Mouse (Mus musculus): ENCODE measurements around the gene Wasf3. TPM values are rescaled to one million over a fixed set of nuclear protein-coding genes. Genes with fewer than 3 reads are reported as not detected.

Wasf3 gene
- 0.31 and 0.37 TPM in 2 replicates for polyA plus RNA-seq (2015; fragmentation: Nextera tagmentation; extraction: Ambion mirVana)

DNA sequence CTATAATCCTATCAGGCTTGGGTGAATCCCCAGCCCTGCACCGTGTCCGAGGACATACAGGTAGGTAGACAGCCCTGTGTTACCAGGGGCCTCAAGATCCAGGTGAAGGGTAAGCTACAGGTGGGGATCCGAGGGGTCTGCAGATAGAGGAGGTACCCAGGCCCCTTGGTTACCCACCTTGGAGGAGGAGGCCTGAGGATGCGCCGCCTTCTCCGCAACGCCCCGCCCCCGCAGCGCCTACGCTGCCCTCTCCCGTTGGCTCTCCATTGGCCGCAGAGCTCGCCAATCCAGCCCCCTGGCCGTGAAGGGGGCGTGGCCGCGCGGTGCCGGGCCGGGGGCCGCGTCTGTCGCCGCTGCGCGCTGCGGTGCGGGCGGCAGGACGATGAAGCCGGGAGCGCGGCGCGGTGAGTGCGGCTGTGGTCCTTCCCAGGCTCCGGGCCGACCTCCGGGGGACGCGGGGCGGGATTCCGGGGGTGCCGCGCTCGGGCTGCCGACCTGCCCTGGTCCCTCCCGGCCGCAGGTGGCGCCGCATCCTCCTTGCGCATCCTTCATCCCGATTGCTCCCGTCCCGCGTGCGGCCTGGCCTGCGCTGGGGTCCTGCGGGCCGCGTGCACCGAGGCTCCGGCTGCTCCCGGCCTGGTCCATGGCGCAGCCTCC lies at the start of gene Wasf3:
Wasf3 (plus strand) TSS at position 51 of the 657 bp plus-strand sequence.
- ATAC-seq (peak; percentile 85), DNase-seq (ENCODE audit: low spot score) (peak; percentile 59)
- Histone ChIP-seq H3K27me3 (replicated peaks; ENCODE audit: insufficient read depth, low read length) (0 out of 2 replicates have a peak, but pooled peaks cover 3% of the 10 kb centered on the region), H3K9me3 (ENCODE audit: low read length) (no peaks in the 10 kb centered on the region), H3K9ac (replicated peaks; ENCODE audit: low read depth) (no peak within 1 kb of the TSS), H3K4me1 (ENCODE audit: insufficient read depth, low read depth, low read length) (no peaks in the 10 kb centered on the region), H3K4me3 (ENCODE audit: low read depth, low read length) (peak within 1 kb of the TSS; percentile 43), H3K27ac (ENCODE audit: low read length) (no peak within 1 kb of the TSS), H3K36me3 (ENCODE audit: insufficient read depth, low read length) (no peaks in the 10 kb centered on the region), H3K4me2 (replicated peaks; ENCODE audit: low read depth, low read length) (peak within 1 kb of the TSS; percentile 64)
- 2% methylated on average over 54 of the region's 66 CpGs for WGBS
- TF ChIP-seq CTCF (IDR thresholded peaks at IDR 0.05) (0 out of 2 replicates have a peak, but pooled peaks have one; percentile 20), EP300 (IDR thresholded peaks at IDR 0.05) (no peak)

DNA sequence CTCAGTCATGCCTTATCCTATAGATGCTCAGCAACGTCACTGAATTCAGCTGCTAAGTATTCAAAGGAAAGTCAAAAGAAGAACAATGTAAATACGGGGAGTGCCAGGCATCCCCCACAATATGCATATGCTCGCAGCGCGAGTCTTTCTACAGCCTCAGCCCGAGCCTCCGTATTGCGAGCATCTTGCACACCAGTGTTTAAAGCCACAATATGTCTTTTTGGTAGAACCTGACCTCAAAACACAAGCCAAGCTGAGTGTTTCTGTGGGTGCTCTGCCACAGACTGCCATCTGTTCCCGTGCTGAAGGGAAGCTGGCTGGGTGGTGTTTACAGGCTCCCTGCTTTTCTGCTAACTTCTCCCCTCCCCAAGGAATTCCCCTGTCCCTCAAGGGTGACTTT lies 46.7 kb upstream of the Wasf3 start:
- no peak overlapping the region for H3K4me2 ChIP-seq (replicated peaks; ENCODE audit: low read depth, low read length)
- 52% methylated on average over 9 of the region's 9 CpGs for WGBS
- DNase-seq (ENCODE audit: low spot score) (no peak), ATAC-seq (no peak)
- H3K27ac ChIP-seq (ENCODE audit: low read length) = no peak overlapping the region
- no peaks in the 10 kb centered on the region for H3K4me1 ChIP-seq (ENCODE audit: insufficient read depth, low read depth, low read length)
- no peak overlapping the region for H3K4me3 ChIP-seq (ENCODE audit: low read depth, low read length)
- no peaks in the 10 kb centered on the region for H3K27me3 ChIP-seq (replicated peaks; ENCODE audit: insufficient read depth, low read length)
- no peaks in the 10 kb centered on the region for H3K36me3 ChIP-seq (ENCODE audit: insufficient read depth, low read length)
- H3K9ac ChIP-seq (replicated peaks; ENCODE audit: low read depth) = no peak overlapping the region
- TF ChIP-seq EP300 (IDR thresholded peaks at IDR 0.05) (no peak), CTCF (IDR thresholded peaks at IDR 0.05) (no peak)
- H3K9me3 ChIP-seq (ENCODE audit: low read length) = no peaks in the 10 kb centered on the region

DNA sequence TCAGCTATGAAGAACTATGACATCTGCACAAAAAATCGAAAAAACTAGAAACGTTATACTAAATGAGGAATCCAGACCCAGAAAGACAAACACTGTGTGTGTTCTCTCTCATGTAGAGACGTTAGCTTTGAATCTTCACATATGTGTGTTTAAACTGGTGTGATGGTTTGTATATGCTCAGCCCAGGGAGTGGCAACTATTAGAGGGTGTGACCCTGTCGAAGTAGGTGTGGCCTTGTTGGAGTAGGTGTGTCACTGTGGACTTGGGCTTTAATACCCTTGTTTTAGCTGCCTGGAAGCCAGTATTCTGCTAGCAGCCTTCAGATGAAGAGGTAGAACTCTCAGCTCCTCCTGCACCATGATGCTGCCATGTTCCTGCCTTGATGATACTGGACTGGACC lies 44.7 kb upstream of the Wasf3 start:
- H3K4me2 ChIP-seq (replicated peaks; ENCODE audit: low read depth, low read length) = no peak overlapping the region
- no peaks in the 10 kb centered on the region for H3K9me3 ChIP-seq (ENCODE audit: low read length)
- H3K9ac ChIP-seq (replicated peaks; ENCODE audit: low read depth) = no peak overlapping the region
- H3K4me3 ChIP-seq (ENCODE audit: low read depth, low read length) = no peak overlapping the region
- no peak for TF ChIP-seq EP300 (IDR thresholded peaks at IDR 0.05)
- TF ChIP-seq CTCF (IDR thresholded peaks at IDR 0.05) = no peak
- no peaks in the 10 kb centered on the region for H3K27me3 ChIP-seq (replicated peaks; ENCODE audit: insufficient read depth, low read length)
- 71% methylated on average over 4 of the region's 4 CpGs for WGBS
- no peaks in the 10 kb centered on the region for H3K4me1 ChIP-seq (ENCODE audit: insufficient read depth, low read depth, low read length)
- H3K36me3 ChIP-seq (ENCODE audit: insufficient read depth, low read length) = no peaks in the 10 kb centered on the region
- no peak overlapping the region for H3K27ac ChIP-seq (ENCODE audit: low read length)
- DNase-seq (ENCODE audit: low spot score) (no peak), ATAC-seq (no peak)

DNA sequence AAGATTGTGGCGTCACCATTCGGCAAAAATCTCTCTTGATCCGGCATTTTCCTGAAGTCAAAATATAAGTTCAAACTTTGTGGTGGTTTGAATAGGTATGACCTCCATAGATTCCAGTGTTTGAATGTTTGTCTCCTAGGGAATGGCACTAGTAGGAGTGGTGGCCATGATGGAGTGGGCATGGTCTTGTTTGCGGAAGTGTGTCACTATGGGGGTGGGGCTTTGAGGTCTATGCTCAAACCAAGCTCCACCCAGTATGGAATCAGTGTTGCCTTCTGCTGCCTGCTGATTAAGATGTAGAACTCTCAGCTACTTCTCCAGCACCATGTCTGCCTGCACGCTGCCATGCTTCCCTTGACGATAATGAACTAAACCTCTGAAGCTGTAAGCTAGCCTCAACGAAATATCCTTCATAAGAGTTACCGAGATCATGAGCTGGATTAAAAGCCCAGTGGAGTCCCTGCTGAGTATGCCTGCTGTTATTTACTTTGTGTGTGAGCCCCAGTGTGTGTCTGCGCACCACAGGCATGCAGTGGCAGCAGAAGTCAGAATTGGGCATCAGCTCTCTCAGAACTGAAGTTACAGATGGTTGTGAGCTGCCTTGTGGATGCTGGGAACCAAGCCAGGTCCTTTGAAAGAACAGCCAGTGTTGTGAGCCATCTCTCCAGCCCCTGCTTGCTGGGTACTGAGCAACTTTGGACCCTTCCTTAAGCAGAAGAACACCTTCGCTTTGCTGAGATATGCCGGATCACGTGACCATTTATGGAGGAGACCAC lies 39.7 kb upstream of the Wasf3 start:
- Histone ChIP-seq H3K4me3 (ENCODE audit: low read depth, low read length) (no peak overlapping the region), H3K36me3 (ENCODE audit: insufficient read depth, low read length) (no peaks in the 10 kb centered on the region), H3K9me3 (ENCODE audit: low read length) (no peaks in the 10 kb centered on the region), H3K4me2 (replicated peaks; ENCODE audit: low read depth, low read length) (no peak overlapping the region), H3K27ac (ENCODE audit: low read length) (no peak overlapping the region), H3K27me3 (replicated peaks; ENCODE audit: insufficient read depth, low read length) (no peaks in the 10 kb centered on the region), H3K9ac (replicated peaks; ENCODE audit: low read depth) (no peak overlapping the region), H3K4me1 (ENCODE audit: insufficient read depth, low read depth, low read length) (no peaks in the 10 kb centered on the region)
- WGBS = 89% methylated on average over 12 of the region's 12 CpGs
- no peak for ATAC-seq
- DNase-seq (ENCODE audit: low spot score) = no peak
- TF ChIP-seq CTCF (IDR thresholded peaks at IDR 0.05) (no peak), EP300 (IDR thresholded peaks at IDR 0.05) (no peak)

DNA sequence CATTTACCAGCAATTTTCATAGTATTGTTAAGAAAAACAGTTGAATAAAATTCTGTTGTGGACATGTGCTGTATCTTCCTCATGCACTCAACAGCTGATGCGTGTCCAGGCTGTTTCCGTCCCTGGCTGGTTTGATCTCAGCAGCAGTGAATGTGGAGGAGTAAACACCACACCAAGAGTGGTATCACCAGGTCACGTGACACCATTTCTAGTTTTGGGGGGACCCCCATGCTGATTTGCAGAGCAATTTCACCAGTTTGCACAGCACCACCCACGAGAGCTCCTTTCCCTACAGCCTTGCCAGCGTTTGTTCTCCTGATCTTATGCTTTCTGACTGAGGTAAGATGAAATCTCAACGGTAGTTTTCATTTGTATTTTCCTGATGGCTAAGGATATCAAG lies 37.7 kb upstream of the Wasf3 start:
- no peak for DNase-seq (ENCODE audit: low spot score)
- no peak overlapping the region for H3K4me3 ChIP-seq (ENCODE audit: low read depth, low read length)
- 71% methylated on average over 6 of the region's 6 CpGs for WGBS
- H3K9ac ChIP-seq (replicated peaks; ENCODE audit: low read depth) = no peak overlapping the region
- no peaks in the 10 kb centered on the region for H3K27me3 ChIP-seq (replicated peaks; ENCODE audit: insufficient read depth, low read length)
- no peak for ATAC-seq
- H3K27ac ChIP-seq (ENCODE audit: low read length) = no peak overlapping the region
- no peaks in the 10 kb centered on the region for H3K9me3 ChIP-seq (ENCODE audit: low read length)
- no peaks in the 10 kb centered on the region for H3K36me3 ChIP-seq (ENCODE audit: insufficient read depth, low read length)
- TF ChIP-seq CTCF (IDR thresholded peaks at IDR 0.05) = no peak
- TF ChIP-seq EP300 (IDR thresholded peaks at IDR 0.05) = no peak
- no peak overlapping the region for H3K4me2 ChIP-seq (replicated peaks; ENCODE audit: low read depth, low read length)
- H3K4me1 ChIP-seq (ENCODE audit: insufficient read depth, low read depth, low read length) = no peaks in the 10 kb centered on the region

DNA sequence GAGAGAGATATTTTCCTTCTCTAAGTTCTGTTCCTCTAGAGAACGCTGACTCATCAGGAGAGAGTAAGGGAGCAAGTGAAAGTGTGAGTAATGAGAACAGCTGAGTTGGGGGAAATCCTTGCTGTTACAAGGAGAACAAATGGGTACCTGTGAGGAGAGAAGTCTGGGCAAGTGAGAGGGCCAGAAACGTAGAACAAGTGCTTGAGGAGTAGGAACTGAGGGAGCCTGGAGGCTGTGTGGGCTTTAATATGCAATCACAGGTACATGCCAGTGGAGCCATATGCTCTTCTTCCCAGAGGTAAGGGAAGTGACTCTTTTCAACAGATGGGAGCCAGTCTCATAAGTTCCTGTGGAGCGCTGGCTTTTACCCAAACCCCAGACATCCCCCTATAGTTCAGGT lies 35.6 kb upstream of the Wasf3 start:
- Histone ChIP-seq H3K27me3 (replicated peaks; ENCODE audit: insufficient read depth, low read length) (no peaks in the 10 kb centered on the region), H3K27ac (ENCODE audit: low read length) (no peak overlapping the region), H3K9ac (replicated peaks; ENCODE audit: low read depth) (no peak overlapping the region), H3K9me3 (ENCODE audit: low read length) (no peaks in the 10 kb centered on the region), H3K36me3 (ENCODE audit: insufficient read depth, low read length) (no peaks in the 10 kb centered on the region), H3K4me3 (ENCODE audit: low read depth, low read length) (no peak overlapping the region), H3K4me2 (replicated peaks; ENCODE audit: low read depth, low read length) (no peak overlapping the region), H3K4me1 (ENCODE audit: insufficient read depth, low read depth, low read length) (no peaks in the 10 kb centered on the region)
- ATAC-seq (no peak), DNase-seq (ENCODE audit: low spot score) (no peak)
- WGBS = 71% methylated on average over 3 of the region's 3 CpGs
- TF ChIP-seq CTCF (IDR thresholded peaks at IDR 0.05) (no peak), EP300 (IDR thresholded peaks at IDR 0.05) (no peak)

All from lung, postnatal 0 days (tissue).